Mouse (Mus musculus) kidney, postnatal 0 days (tissue): ENCODE data around the gene Il25. TPM values are rescaled to one million over a fixed set of nuclear protein-coding genes. Genes with fewer than 3 reads are reported as not detected.
"Not testable (repeated sequence)": the region's sequence is repeated elsewhere in the genome, so short reads cannot be mapped to it uniquely, and the experiment has no call there.

ENCODE experiments used
- ATAC-seq: fragments of 200-750 bp; cut with Nextera tagmentation; replicated peaks from 2 replicates; pipeline ENCODE4 v1.8.0; 2017; ENCODE audit warnings: low read depth, moderate number of reproducible peaks, moderate TSS enrichment, moderate library complexity; ENCODE audit not compliant: low FRiP score
- DNase-seq: peaks from one replicate; pipeline ENCODE4 v3.0.0-alpha.2; 2016; ENCODE audit warnings: low spot score
- H3K27ac ChIP-seq: fragments of 300-500 bp; sonication (generic); 2 replicates; pipeline ENCODE4 v1.5.1; 2014; ENCODE audit warnings: mild to moderate bottlenecking
- H3K27me3 ChIP-seq: fragments of 300-500 bp; sonication (generic); 2 replicates; pipeline ENCODE4 v1.6.1; 2014; ENCODE audit warnings: low read length, mixed read lengths; ENCODE audit not compliant: insufficient read depth
- H3K36me3 ChIP-seq: fragments of 300-500 bp; sonication (generic); 2 replicates; pipeline ENCODE4 v1.6.1; 2014; ENCODE audit warnings: low read length, mixed read lengths; ENCODE audit not compliant: insufficient read depth
- H3K4me1 ChIP-seq: fragments of 300-500 bp; sonication (generic); replicated peaks from 2 replicates; pipeline ENCODE4 v1.6.1; 2014; ENCODE audit warnings: antibody characterized with exemption, low read length, mixed read lengths; ENCODE audit not compliant: insufficient read depth
- H3K4me2 ChIP-seq: fragments of 300-500 bp; sonication (generic); 2 replicates; pipeline ENCODE4 v1.6.1; 2014; ENCODE audit warnings: mild to moderate bottlenecking, low read length, moderate library complexity, mixed read lengths
- H3K4me3 ChIP-seq: fragments of 300-500 bp; sonication (generic); replicated peaks from 2 replicates; pipeline ENCODE4 v1.5.1; 2014; ENCODE audit warnings: low read depth, low read length
- H3K9ac ChIP-seq: fragments of 300-500 bp; sonication (generic); 2 replicates; pipeline ENCODE4 v1.6.1; 2014; ENCODE audit warnings: low read depth, low read length
- H3K9me3 ChIP-seq: fragments of 300-500 bp; sonication (generic); replicated peaks from 2 replicates; pipeline ENCODE4 v1.6.1; 2016; ENCODE audit warnings: low read length, inconsistent platforms, mixed read lengths
- CTCF ChIP-seq: IDR thresholded peaks from 2 replicates; pipeline ENCODE4 v1.5.1; 2016; ENCODE audit warnings: antibody characterized with exemption, low read depth, mild to moderate bottlenecking, moderate library complexity
- WGBS: fragments of 180-500 bp; shearing (Covaris S2); extraction: QIAGEN DNeasy Blood & Tissue Kit; methylation state at CpG from one replicate; pipeline ENCODE4 v1.1.7; 2014; 5-methylcytosine and 5-hydroxymethylcytosine counted together
- polyA plus RNA-seq: library from polyadenylated mRNA; unstranded; fragments of >200 nt; fragmentation: Nextera tagmentation; extraction: Ambion mirVana; gene quantifications from 2 replicates; pipeline ENCODE4 v1.2.1, GENCODE M21; 2015

The Il25 gene
- polyA plus RNA-seq, 1 experiment from 2014 or later: 0.11 TPM

DNA sequence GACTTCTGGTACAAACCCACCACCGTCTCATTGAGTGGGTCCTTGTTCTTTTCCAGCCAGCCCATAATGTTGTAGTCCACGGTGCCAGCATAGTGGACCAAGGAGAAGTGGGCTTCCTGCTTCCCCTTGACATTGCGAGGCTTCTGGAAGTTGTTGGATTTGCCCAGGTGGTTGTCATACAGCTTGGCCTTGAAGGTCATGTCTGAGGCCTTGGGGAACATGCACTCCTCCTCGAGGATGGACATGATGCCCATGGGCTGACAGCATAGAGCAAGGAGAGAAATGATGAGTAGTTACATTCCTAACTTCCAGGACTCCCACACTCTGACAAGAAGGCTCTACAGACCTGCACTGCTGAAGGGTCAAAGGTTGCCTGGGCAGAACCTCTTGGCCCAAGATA is 26.0 kb downstream of the Il25 start:
- Histone ChIP-seq H3K9me3 (no peaks in the 10 kb centered on the region), H3K4me3 (no peak overlapping the region), H3K36me3 (no peaks in the 10 kb centered on the region), H3K4me1 (no peaks in the 10 kb centered on the region), H3K27ac (no peak overlapping the region), H3K4me2 (no peak overlapping the region), H3K27me3 (no peaks in the 10 kb centered on the region), H3K9ac (no peak overlapping the region)
- WGBS: 76% methylated on average over 4 of the region's 4 CpGs
- no peak for DNase-seq
- ATAC-seq: no peak
- no peak for TF ChIP-seq CTCF

- H3K27ac ChIP-seq: no peak overlapping the region
- ATAC-seq: no peak
- no peaks in the 10 kb centered on the region for H3K9me3 ChIP-seq
- no peaks in the 10 kb centered on the region for H3K36me3 ChIP-seq
- H3K4me1 ChIP-seq: no peaks in the 10 kb centered on the region
- H3K4me3 ChIP-seq: no peak overlapping the region
- DNase-seq: no peak
- H3K27me3 ChIP-seq: no peaks in the 10 kb centered on the region
- no peak overlapping the region for H3K9ac ChIP-seq
- H3K4me2 ChIP-seq: no peak overlapping the region
- 74% methylated on average over 3 of the region's 3 CpGs for WGBS
- no peak for TF ChIP-seq CTCF
Measured at GRCm38 (mm10) chr14:54959197-54959596, 26.7 kb downstream of the Il25 start.

DNA sequence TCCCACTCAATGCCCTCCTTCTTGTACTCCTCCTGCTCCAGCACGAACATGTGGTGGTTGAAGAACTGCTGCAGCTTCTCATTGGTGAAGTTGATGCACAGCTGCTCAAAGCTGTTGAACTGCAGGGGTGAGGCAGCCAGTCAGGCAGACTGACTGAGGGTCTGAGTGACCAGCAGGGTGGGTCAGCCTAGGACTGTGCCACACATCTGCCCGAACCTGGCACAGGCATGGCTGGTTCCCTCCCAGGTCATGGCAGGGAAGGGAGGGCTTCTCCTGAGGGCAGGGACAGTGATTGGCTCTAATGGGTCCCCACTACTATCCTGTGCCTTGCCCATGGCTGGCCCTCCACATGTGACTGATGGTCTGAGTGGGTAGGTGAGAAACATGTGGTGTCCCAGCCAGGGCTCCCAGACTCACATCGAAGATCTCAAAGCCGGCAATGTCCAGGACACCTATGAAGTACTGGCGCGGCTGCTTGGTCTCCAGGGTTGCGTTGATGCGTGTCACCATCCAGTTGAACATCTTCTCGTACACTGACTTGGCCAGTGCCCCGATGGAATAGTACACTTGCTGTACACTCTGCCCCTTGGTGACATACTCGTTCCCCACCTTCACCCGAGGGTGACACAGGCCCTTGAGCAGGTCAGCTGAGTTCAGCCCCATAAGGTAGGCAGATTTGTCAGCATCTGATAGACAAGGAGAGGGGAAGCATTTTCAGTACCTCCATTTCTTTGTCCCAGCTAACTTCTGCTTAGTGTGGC is 27.5 kb downstream of the Il25 start:
- not testable (repeated sequence) for ATAC-seq
- 90% methylated on average over 11 of the region's 12 CpGs for WGBS

DNA sequence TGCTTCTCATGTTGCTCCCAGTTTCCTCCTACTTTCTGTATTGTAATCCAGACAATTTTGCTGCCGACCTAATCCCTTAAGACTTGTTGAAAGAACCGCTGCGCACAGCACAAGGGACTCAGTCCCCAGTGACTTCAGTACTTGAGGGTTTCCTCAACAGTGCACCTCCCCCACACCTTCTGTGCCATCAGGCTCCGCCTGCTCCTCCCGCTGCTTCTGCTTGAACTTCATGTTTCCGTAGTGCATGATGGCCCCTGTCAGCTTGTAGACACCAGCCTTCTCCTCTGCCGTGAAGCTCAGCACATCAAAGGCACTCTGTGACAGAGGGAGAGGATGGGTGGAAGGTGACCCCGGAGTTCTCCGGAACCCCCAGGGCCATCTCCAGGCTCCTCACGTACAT is 28.3 kb downstream of the Il25 start:
- H3K9me3 ChIP-seq: no peaks in the 10 kb centered on the region
- no peak overlapping the region for H3K9ac ChIP-seq
- H3K27ac ChIP-seq: no peak overlapping the region
- ATAC-seq (no peak), DNase-seq (no peak)
- no peak overlapping the region for H3K4me2 ChIP-seq
- H3K4me1 ChIP-seq: no peaks in the 10 kb centered on the region
- H3K4me3 ChIP-seq: no peak overlapping the region
- 62% methylated on average over 10 of the region's 10 CpGs for WGBS
- H3K36me3 ChIP-seq: no peaks in the 10 kb centered on the region
- TF ChIP-seq CTCF: no peak
- no peaks in the 10 kb centered on the region for H3K27me3 ChIP-seq

More for the DNA sequence above, 27.5 kb downstream of the Il25 start:
- not testable (repeated sequence) for H3K27ac ChIP-seq, H3K27me3 ChIP-seq, H3K9me3 ChIP-seq, H3K4me1 ChIP-seq, H3K4me2 ChIP-seq, H3K4me3 ChIP-seq, H3K9ac ChIP-seq, DNase-seq, H3K36me3 ChIP-seq

- no peak overlapping the region for H3K4me3 ChIP-seq
- no peak for TF ChIP-seq CTCF
- WGBS: 76% methylated on average over 5 of the region's 5 CpGs
- H3K4me1 ChIP-seq: no peaks in the 10 kb centered on the region
- no peaks in the 10 kb centered on the region for H3K27me3 ChIP-seq
- H3K4me2 ChIP-seq: no peak overlapping the region
- no peak overlapping the region for H3K27ac ChIP-seq
- H3K9me3 ChIP-seq: no peaks in the 10 kb centered on the region
- no peak overlapping the region for H3K9ac ChIP-seq
- no peak for DNase-seq
- ATAC-seq: no peak
- H3K36me3 ChIP-seq: no peaks in the 10 kb centered on the region
Measured at GRCm38 (mm10) chr14:54961487-54961886, 29.0 kb downstream of the Il25 start.

GRCm38 (mm10) chr14:54962714-54963113 is 30.2 kb downstream of the Il25 start:
- Histone ChIP-seq H3K27me3 (no peaks in the 10 kb centered on the region), H3K27ac (no peak overlapping the region), H3K4me2 (no peak overlapping the region), H3K9me3 (no peaks in the 10 kb centered on the region), H3K9ac (no peak overlapping the region), H3K4me1 (no peaks in the 10 kb centered on the region), H3K36me3 (no peaks in the 10 kb centered on the region), H3K4me3 (no peak overlapping the region)
- ATAC-seq: no peak
- TF ChIP-seq CTCF: no peak
- WGBS: 81% methylated on average over 7 of the region's 7 CpGs
- DNase-seq: no peak

GRCm38 (mm10) chr14:54963727-54964126 is 31.2 kb downstream of the Il25 start:
- no peak overlapping the region for H3K4me2 ChIP-seq
- no peaks in the 10 kb centered on the region for H3K36me3 ChIP-seq
- no peaks in the 10 kb centered on the region for H3K9me3 ChIP-seq
- H3K4me3 ChIP-seq: no peak overlapping the region
- no peak overlapping the region for H3K27ac ChIP-seq
- H3K9ac ChIP-seq: no peak overlapping the region
- no peak for ATAC-seq
- no peak for TF ChIP-seq CTCF
- H3K27me3 ChIP-seq: no peaks in the 10 kb centered on the region
- 86% methylated on average over 11 of the region's 11 CpGs for WGBS
- H3K4me1 ChIP-seq: no peaks in the 10 kb centered on the region
- no peak for DNase-seq
